Mouse (Mus musculus) hindbrain, postnatal 0 days (tissue): ENCODE data around the gene Tsc22d2. TPM values are rescaled to one million over a fixed set of nuclear protein-coding genes. Genes with fewer than 3 reads are reported as not detected.

Experiments used
- ATAC-seq: fragments of 200-750 bp; cut with Nextera tagmentation; 2 replicates; pipeline ENCODE4 v1.8.0; 2017; ENCODE audit warnings: mild to moderate bottlenecking, moderate TSS enrichment, moderate library complexity
- DNase-seq: peaks from one replicate; pipeline ENCODE4 v3.0.0-alpha.2; 2015; ENCODE audit warnings: low spot score
- H3K27ac ChIP-seq: fragments of 300-500 bp; sonication (generic); 2 replicates; pipeline ENCODE4 v1.5.1; 2014; ENCODE audit warnings: mild to moderate bottlenecking
- H3K27me3 ChIP-seq: fragments of 300-500 bp; sonication (generic); 2 replicates; pipeline ENCODE4 v1.6.1; 2014; ENCODE audit warnings: low read length, mixed read lengths; ENCODE audit not compliant: insufficient read depth
- H3K36me3 ChIP-seq: fragments of 300-500 bp; sonication (generic); 2 replicates; pipeline ENCODE4 v1.6.1; 2014; ENCODE audit warnings: low read length, mixed read lengths; ENCODE audit not compliant: insufficient read depth
- H3K4me1 ChIP-seq: fragments of 300-500 bp; sonication (generic); 2 replicates; pipeline ENCODE4 v1.6.1; 2014; ENCODE audit warnings: antibody characterized with exemption, low read length, mixed read lengths; ENCODE audit not compliant: insufficient read depth
- H3K4me2 ChIP-seq: fragments of 300-500 bp; sonication (generic); 2 replicates; pipeline ENCODE4 v1.6.1; 2014; ENCODE audit warnings: low read depth, mild to moderate bottlenecking, low read length, moderate library complexity, mixed read lengths
- H3K4me3 ChIP-seq: fragments of 300-500 bp; sonication (generic); 2 replicates; pipeline ENCODE4 v1.5.1; 2014; ENCODE audit warnings: low read length
- H3K9ac ChIP-seq: fragments of 300-500 bp; sonication (generic); replicated peaks from 2 replicates; pipeline ENCODE4 v1.6.1; 2014; ENCODE audit warnings: mild to moderate bottlenecking, low read length, moderate library complexity, mixed read lengths
- H3K9me3 ChIP-seq: fragments of 300-500 bp; sonication (generic); 2 replicates; pipeline ENCODE4 v1.6.1; 2016; ENCODE audit warnings: low read length, mixed read lengths
- CTCF ChIP-seq: IDR thresholded peaks from 2 replicates; pipeline ENCODE4 v1.5.1; 2016; ENCODE audit warnings: antibody characterized with exemption, control low read depth, low read depth
- WGBS: fragments of 180-500 bp; shearing (Covaris S2); extraction: QIAGEN DNeasy Blood & Tissue Kit; methylation state at CpG from one replicate; pipeline ENCODE4 v1.1.7; 2014; 5-methylcytosine and 5-hydroxymethylcytosine counted together
- polyA plus RNA-seq: library from polyadenylated mRNA; unstranded; fragments of >200 nt; fragmentation: Nextera tagmentation; extraction: Ambion mirVana; gene quantifications from 2 replicates; pipeline ENCODE4 v1.2.1, GENCODE M21; 2015
- total RNA-seq: library from RNA; depleted of rRNA; stranded (reverse); fragments of >200 nt; gene quantifications from 2 replicates; pipeline ENCODE4 v1.2.3, GENCODE M21; 2014

Gene Tsc22d2
- total and polyA plus RNA-seq, 2 experiments from 2014 or later: 10.4 to 39.0 TPM

- H3K4me1 ChIP-seq: no peaks in the 10 kb centered on the region
- peak; percentile 25; the same call in 1 of the 2 replicates for TF ChIP-seq CTCF
- H3K4me2 ChIP-seq: no peak overlapping the region
- no peaks in the 10 kb centered on the region for H3K27me3 ChIP-seq
- H3K9me3 ChIP-seq: no peaks in the 10 kb centered on the region
- no peak overlapping the region for H3K9ac ChIP-seq
- no peaks in the 10 kb centered on the region for H3K36me3 ChIP-seq
- no peak overlapping the region for H3K4me3 ChIP-seq
- no peak for ATAC-seq
- no peak overlapping the region for H3K27ac ChIP-seq
- no peak for DNase-seq
- WGBS: 54% methylated on average over 7 of the region's 8 CpGs
Observed at GRCm38 (mm10) chr3:58487999-58488775, 73.7 kb downstream of the Tsc22d2 start.

- Histone ChIP-seq H3K9me3 (no peaks in the 10 kb centered on the region), H3K4me3 (no peak overlapping the region), H3K36me3 (no peaks in the 10 kb centered on the region), H3K4me1 (no peaks in the 10 kb centered on the region), H3K27me3 (no peaks in the 10 kb centered on the region), H3K9ac (no peak overlapping the region), H3K4me2 (no peak overlapping the region), H3K27ac (no peak overlapping the region)
- TF ChIP-seq CTCF: peak; percentile 73
- ATAC-seq: no peak; the same call in 1 of the 2 replicates
- WGBS: 72% methylated on average over 7 of the region's 7 CpGs
- peak; percentile 67 for DNase-seq
Observed at GRCm38 (mm10) chr3:58490787-58491186, 76.3 kb downstream of the Tsc22d2 start.

- H3K4me1 ChIP-seq: no peaks in the 10 kb centered on the region
- ATAC-seq: no peak
Observed at GRCm38 (mm10) chr3:58493621-58494020, 79.1 kb downstream of the Tsc22d2 start.

GRCm38 (mm10) chr3:58501961-58502360 lies 87.4 kb downstream of the Tsc22d2 start:
- H3K4me3 ChIP-seq: no peak overlapping the region
- no peak for TF ChIP-seq CTCF
- no peak for DNase-seq
- no peaks in the 10 kb centered on the region for H3K36me3 ChIP-seq
- H3K27me3 ChIP-seq: no peaks in the 10 kb centered on the region
- no peaks in the 10 kb centered on the region for H3K9me3 ChIP-seq
- 56% methylated on average over 2 of the region's 2 CpGs for WGBS
- no peaks in the 10 kb centered on the region for H3K4me1 ChIP-seq
- ATAC-seq: no peak
- no peak overlapping the region for H3K4me2 ChIP-seq
- H3K27ac ChIP-seq: no peak overlapping the region
- H3K9ac ChIP-seq: no peak overlapping the region

More at GRCm38 (mm10) chr3:58493621-58494020, 79.1 kb downstream of the Tsc22d2 start:
- no peak overlapping the region for H3K9ac ChIP-seq
- no peak overlapping the region for H3K4me3 ChIP-seq
- H3K27ac ChIP-seq: no peak overlapping the region
- H3K9me3 ChIP-seq: no peaks in the 10 kb centered on the region
- 87% methylated on average over 4 of the region's 4 CpGs for WGBS
- H3K36me3 ChIP-seq: no peaks in the 10 kb centered on the region
- no peak for DNase-seq
- TF ChIP-seq CTCF: no peak
- no peak overlapping the region for H3K4me2 ChIP-seq
- H3K27me3 ChIP-seq: no peaks in the 10 kb centered on the region

GRCm38 (mm10) chr3:58503720-58504333 lies 89.3 kb downstream of the Tsc22d2 start:
- ATAC-seq: no peak
- H3K36me3 ChIP-seq: no peaks in the 10 kb centered on the region

GRCm38 (mm10) chr3:58504676-58505075 lies 90.2 kb downstream of the Tsc22d2 start:
- H3K9ac ChIP-seq: no peak overlapping the region
- H3K27me3 ChIP-seq: no peaks in the 10 kb centered on the region
- H3K27ac ChIP-seq: no peak overlapping the region
- no peak for TF ChIP-seq CTCF
- H3K36me3 ChIP-seq: no peaks in the 10 kb centered on the region
- H3K4me2 ChIP-seq: no peak overlapping the region
- no peak overlapping the region for H3K4me3 ChIP-seq
- no peaks in the 10 kb centered on the region for H3K4me1 ChIP-seq
- DNase-seq (no peak), ATAC-seq (no peak)
- no peaks in the 10 kb centered on the region for H3K9me3 ChIP-seq

More at GRCm38 (mm10) chr3:58503720-58504333, 89.3 kb downstream of the Tsc22d2 start:
- H3K4me2 ChIP-seq: no peak overlapping the region
- no peaks in the 10 kb centered on the region for H3K4me1 ChIP-seq
- H3K9ac ChIP-seq: no peak overlapping the region
- no peak overlapping the region for H3K4me3 ChIP-seq
- DNase-seq: no peak
- no peaks in the 10 kb centered on the region for H3K27me3 ChIP-seq
- WGBS: 45% methylated on average over 3 of the region's 3 CpGs
- peak; percentile 5; the same call in 1 of the 2 replicates for TF ChIP-seq CTCF
- no peak overlapping the region for H3K27ac ChIP-seq
- H3K9me3 ChIP-seq: no peaks in the 10 kb centered on the region
